ENCODE assay signal across 9 mouse cellular contexts in the genomic region with DNA sequence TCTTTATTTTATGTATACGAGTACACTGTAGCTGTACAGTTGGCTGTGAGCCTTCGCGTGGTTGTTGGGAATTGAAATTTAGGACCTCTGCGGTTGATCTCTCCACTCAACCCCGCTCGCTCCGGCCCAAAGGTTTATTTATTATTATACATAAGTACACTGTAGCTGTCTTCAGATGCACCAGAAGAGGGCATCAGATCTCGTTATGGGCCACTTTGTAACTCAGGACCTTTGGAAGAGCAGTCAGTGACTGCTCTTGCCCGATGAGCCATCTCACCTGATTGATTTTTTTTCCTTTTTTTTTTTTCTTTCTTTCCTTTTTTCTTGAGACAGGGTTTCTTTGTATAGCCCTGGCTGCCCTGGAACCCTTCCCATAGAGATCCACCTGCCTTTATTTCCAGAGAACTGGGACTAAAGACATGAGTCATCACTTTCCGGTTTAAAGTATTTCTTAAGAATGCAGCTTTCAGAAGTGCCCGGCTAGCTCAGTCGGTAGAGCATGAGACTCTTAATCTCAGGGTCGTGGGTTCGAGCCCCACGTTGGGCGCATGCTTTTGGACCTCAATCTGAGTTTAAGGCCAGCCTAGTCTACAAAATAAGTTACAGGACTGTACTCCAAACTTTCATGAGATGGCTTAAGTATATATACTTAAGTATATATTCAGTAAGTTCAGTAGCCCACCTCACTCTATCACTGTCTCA. TPM values are rescaled to one million over a fixed set of nuclear protein-coding genes. Genes with fewer than 3 reads are reported as not detected.
A peak's percentile ranks its signal among the peaks of the same experiment; 100 is the strongest.
DNase-seq lines count a peak whose midpoint lies in the region; ATAC-seq and TF ChIP-seq lines count a peak whose summit lies in the region.
"Had no signal": no experiment of that assay in that cellular context is flagged by ENCODE, and none has a peak within 500 bp of the region (broad histone marks: within the 10 kb centered on the region; RNA-seq: fewer than 3 reads in every experiment).

No protein-coding gene starts in this region.

- H3K36me3 ChIP-seq in megakaryocyte, embryonic 14.5 days (replicated peaks; ENCODE audit: low read length), result no peaks in the 10 kb centered on the region
- no peaks in the 10 kb centered on the region for H3K36me3 ChIP-seq in embryonic facial prominence, embryonic 12.5 days
- no peaks in the 10 kb centered on the region for H3K36me3 ChIP-seq in kidney, adult 2 months (ENCODE audit: control insufficient read depth, insufficient read depth, low read length)
- no peaks in the 10 kb centered on the region for H3K36me3 ChIP-seq in macrophage (ENCODE audit: inconsistent target)

- peaks cover 58% of the 10 kb centered on the region for H3K27me3 ChIP-seq in megakaryocyte, embryonic 14.5 days (replicated peaks)
- H3K27me3 ChIP-seq in embryonic facial prominence, embryonic 12.5 days, result peaks cover 8% of the 10 kb centered on the region; the same call in 1 of the 2 replicates
- no peaks in the 10 kb centered on the region for H3K27me3 ChIP-seq in kidney, adult 2 months (replicated peaks; ENCODE audit: control insufficient read depth, insufficient read depth, low read length)

- no peak overlapping the region for H3K9ac ChIP-seq in embryonic facial prominence, embryonic 12.5 days

- peak overlapping the region; percentile 21; the same call in 1 of the 2 replicates for H3K4me2 ChIP-seq in embryonic facial prominence, embryonic 12.5 days (replicated peaks)

- peak overlapping the region; percentile 83 for H3K4me3 ChIP-seq in megakaryocyte, embryonic 14.5 days (replicated peaks)
- H3K4me3 ChIP-seq in embryonic facial prominence, embryonic 12.5 days, result no peak overlapping the region
- no peak overlapping the region for H3K4me3 ChIP-seq in kidney, adult 2 months (ENCODE audit: insufficient read depth, low read depth, low read length)
- peak overlapping the region; percentile 0; the same call in 1 of the 2 replicates for H3K4me3 ChIP-seq in macrophage (ENCODE audit: inconsistent target)

- DNase-seq in R1 (ENCODE audit: low read depth, low spot score), result peak; percentile 87
- DNase-seq in kidney, adult 2 months, result peak; percentile 25
- no peak for DNase-seq in cerebellum, adult 11 months
- DNase-seq in retina, postnatal 1 day, result no peak

- ATAC-seq in megakaryocyte, adult 5-6 weeks (ENCODE audit: poor library complexity, severe bottlenecking), result no peak
- no peak for ATAC-seq in embryonic facial prominence, embryonic 12.5 days (ENCODE audit: insufficient number of reproducible peaks, insufficient read depth, low FRiP score, low TSS enrichment)

- WGBS in embryonic facial prominence, embryonic 12.5 days, result 6% methylated on average over 16 of the region's 16 CpGs
- WGBS in kidney, adult 2 months, result 11% methylated on average over 16 of the region's 16 CpGs
- WGBS in macrophage (ENCODE audit: missing documents), result 10% methylated on average over 16 of the region's 16 CpGs

- H3K4me1 ChIP-seq in megakaryocyte, embryonic 14.5 days, result peaks cover 22% of the 10 kb centered on the region
- H3K4me1 ChIP-seq in embryonic facial prominence, embryonic 12.5 days, result no peaks in the 10 kb centered on the region
- no peaks in the 10 kb centered on the region for H3K4me1 ChIP-seq in kidney, adult 2 months (ENCODE audit: control insufficient read depth, insufficient read depth, low read length)

- no peaks in the 10 kb centered on the region for H3K79me2 ChIP-seq in macrophage (ENCODE audit: inconsistent target)

- TF ChIP-seq CTCF in kidney, adult 2 months (conservative IDR thresholded peaks at IDR 0.05; ENCODE audit: insufficient read depth, insufficient read length, low read depth, low read length), result 0 out of 2 replicates have a peak, but pooled peaks have one; percentile 14

- H3K9me3 ChIP-seq in megakaryocyte, embryonic 14.5 days, result no peaks in the 10 kb centered on the region
- no peaks in the 10 kb centered on the region for H3K9me3 ChIP-seq in embryonic facial prominence, embryonic 12.5 days

- no peak for TF ChIP-seq POLR2A in kidney, adult 2 months (IDR thresholded peaks at IDR 0.05; ENCODE audit: low read depth, low read length)

- H3K27ac ChIP-seq in embryonic facial prominence, embryonic 12.5 days, result no peak overlapping the region
- no peak overlapping the region for H3K27ac ChIP-seq in kidney, adult 2 months (ENCODE audit: insufficient read depth, low read depth, low read length)
- no peak overlapping the region for H3K27ac ChIP-seq in macrophage

RNA-seq across cellular contexts. Expression of gene BC107364, which starts 24.2 kb away (rescaled TPM):
- not detected in 2 replicates for polyA plus RNA-seq in megakaryocyte, embryonic 14.5 days (2012; ENCODE audit: insufficient read depth, low replicate concordance)
- total RNA-seq in megakaryocyte, adult 5-6 weeks (2015), result not detected in 2 replicates
- total RNA-seq in megakaryocyte, adult 5-6 weeks (2017), result not detected in 2 replicates
- polyA plus RNA-seq in embryonic facial prominence, embryonic 12.5 days (2016; fragmentation: Nextera tagmentation; extraction: Ambion mirVana), result 0.26 TPM in 1 of 2 replicates, not detected in the other
- polyA plus RNA-seq in kidney, adult 2 months (2012; rRNA removed), result 0.08 and 0.14 TPM in 2 replicates
- not detected for total RNA-seq in macrophage (2018; cell fraction: chromatin; rRNA removed)
- total RNA-seq in macrophage (2018; cell fraction: cytosol; rRNA removed), result not detected
- total RNA-seq in macrophage (2018; cell fraction: nucleus; rRNA removed), result not detected
- polyA plus RNA-seq in macrophage (2018), result not detected in 3 replicates
- total RNA-seq: layer of hippocampus, postnatal 14 days had no signal

Comparison
In these comparisons a context has a peak if more than half of its experiments do, and no peak if none do; other contexts are left out.
1. H3K4me3 ChIP-seq: peak in megakaryocyte, embryonic 14.5 days (single experiment) and macrophage (single experiment); none in embryonic facial prominence, embryonic 12.5 days (single experiment) and kidney, adult 2 months (single experiment).
2. DNase-seq: peak in R1 (single experiment) and kidney, adult 2 months (single experiment); none in cerebellum, adult 11 months (single experiment) and retina, postnatal 1 day (single experiment).